Mouse (Mus musculus): ENCODE data around the gene Arhgap31.

GRCm38 (mm10) chr16:38703501-38703900, 9.6 kb downstream of the Arhgap31 start:
- TF ChIP-seq CTCF (IDR thresholded peaks at IDR 0.05; ENCODE audit: extremely low read depth, insufficient read depth, low read length) (no peak), POLR2A (IDR thresholded peaks at IDR 0.05; ENCODE audit: extremely low read depth, insufficient read depth, low read length) (no peak)

Data from cortical plate, adult 2 months (tissue).